Mouse (Mus musculus): ENCODE measurements at regions not wholly inside any gene's neighbourhood (a gene's known extent, or its start where the extent isn't known, plus 50 kb on each side); places are given as distances from the start of the nearest gene placed in this dataset.

GRCm38 (mm10) chr9:115430271-115430670, 120.0 kb upstream of the Stt3b start:
- TF ChIP-seq CTCF (IDR thresholded peaks at IDR 0.05; ENCODE audit: borderline replicate concordance, control insufficient read depth, extremely low read depth, insufficient read depth, low read length, poor library complexity) = no peak
- TF ChIP-seq POLR2A (IDR thresholded peaks at IDR 0.05; ENCODE audit: control insufficient read depth, extremely low read depth, insufficient read depth, low read length, poor library complexity) = no peak
